Mouse (Mus musculus): Measurements from ENCODE around the gene Gm42688. TPM values are rescaled to one million over a fixed set of nuclear protein-coding genes. Genes with fewer than 3 reads are reported as not detected.

The Gm42688 gene
- 1 to 10 TPM in 3 of 4 experiments, under 1 TPM in 1; 0.57 to 1.9 (median 1.2) TPM for total RNA-seq (2022)

- peak; percentile 92 for DNase-seq (ENCODE audit: low spot score)
Measured at GRCm38 (mm10) chr6:83101316-83101687, at the start of gene Gm42688, which contains the start of gene Ccdc142. TSS of gene Gm42688 (plus strand) at chr6:83101617. TSS of gene Ccdc142 (plus strand) at chr6:83101601.

- no peak for DNase-seq (ENCODE audit: low spot score)
Measured at GRCm38 (mm10) chr6:83053136-83053960, 48.1 kb upstream of the Gm42688 start.

- DNase-seq (ENCODE audit: low spot score): peak; percentile 96
Measured at GRCm38 (mm10) chr6:83054074-83054851, 47.2 kb upstream of the Gm42688 start, which contains the start of gene Aup1. TSS of gene Aup1 (plus strand) at chr6:83054521.

- no peak for DNase-seq (ENCODE audit: low spot score)
Measured at GRCm38 (mm10) chr6:83054871-83055431, 46.5 kb upstream of the Gm42688 start, which contains the start of gene Htra2. TSS of gene Htra2 (minus strand) at chr6:83055273.

- DNase-seq (ENCODE audit: low spot score): no peak
Measured at GRCm38 (mm10) chr6:83057790-83058189, 43.6 kb upstream of the Gm42688 start, which contains the start of gene Dqx1. TSS of gene Dqx1 (plus strand) at chr6:83057844.

- DNase-seq (ENCODE audit: low spot score): no peak
Measured at GRCm38 (mm10) chr6:83058725-83059124, 42.7 kb upstream of the Gm42688 start.

GRCm38 (mm10) chr6:83065995-83066394 lies 35.4 kb upstream of the Gm42688 start:
- no peak for DNase-seq (ENCODE audit: low spot score)

- DNase-seq (ENCODE audit: low spot score): no peak
Measured at GRCm38 (mm10) chr6:83066441-83066840, 35.0 kb upstream of the Gm42688 start.

- DNase-seq (ENCODE audit: low spot score): no peak
Measured at GRCm38 (mm10) chr6:83068221-83068620, 33.2 kb upstream of the Gm42688 start.

- no peak for DNase-seq (ENCODE audit: low spot score)
Measured at GRCm38 (mm10) chr6:83068706-83069487, 32.5 kb upstream of the Gm42688 start.

GRCm38 (mm10) chr6:83069488-83070246 lies 31.8 kb upstream of the Gm42688 start:
- DNase-seq (ENCODE audit: low spot score): no peak

GRCm38 (mm10) chr6:83070247-83070310 lies 31.3 kb upstream of the Gm42688 start, which contains the start of gene Tlx2:
TSS of gene Tlx2 (minus strand) at chr6:83070293.
- no peak for DNase-seq (ENCODE audit: low spot score)

GRCm38 (mm10) chr6:83070311-83071219 lies 30.9 kb upstream of the Gm42688 start:
- peak; percentile 19 for DNase-seq (ENCODE audit: low spot score)

GRCm38 (mm10) chr6:83071220-83071619 lies 30.2 kb upstream of the Gm42688 start:
- no peak for DNase-seq (ENCODE audit: low spot score)

- no peak for DNase-seq (ENCODE audit: low spot score)
Measured at GRCm38 (mm10) chr6:83074979-83075378, 26.4 kb upstream of the Gm42688 start.

- DNase-seq (ENCODE audit: low spot score): peak; percentile 23
Measured at GRCm38 (mm10) chr6:83077630-83078323, 23.6 kb upstream of the Gm42688 start, which contains the start of gene Pcgf1. TSS of gene Pcgf1 (plus strand) at chr6:83077869.

- DNase-seq (ENCODE audit: low spot score): peak; percentile 99
Measured at GRCm38 (mm10) chr6:83078324-83078858, 23.0 kb upstream of the Gm42688 start.

GRCm38 (mm10) chr6:83080210-83080609 lies 21.2 kb upstream of the Gm42688 start:
- no peak for DNase-seq (ENCODE audit: low spot score)

GRCm38 (mm10) chr6:83083497-83083896 lies 17.9 kb upstream of the Gm42688 start:
- DNase-seq (ENCODE audit: low spot score): no peak
